Mouse (Mus musculus): ENCODE results near the gene Syde2. TPM values are rescaled to one million over a fixed set of nuclear protein-coding genes. Genes with fewer than 3 reads are reported as not detected.

The Syde2 gene
- polyA plus RNA-seq, 1 experiment: 3.8 TPM

DNA sequence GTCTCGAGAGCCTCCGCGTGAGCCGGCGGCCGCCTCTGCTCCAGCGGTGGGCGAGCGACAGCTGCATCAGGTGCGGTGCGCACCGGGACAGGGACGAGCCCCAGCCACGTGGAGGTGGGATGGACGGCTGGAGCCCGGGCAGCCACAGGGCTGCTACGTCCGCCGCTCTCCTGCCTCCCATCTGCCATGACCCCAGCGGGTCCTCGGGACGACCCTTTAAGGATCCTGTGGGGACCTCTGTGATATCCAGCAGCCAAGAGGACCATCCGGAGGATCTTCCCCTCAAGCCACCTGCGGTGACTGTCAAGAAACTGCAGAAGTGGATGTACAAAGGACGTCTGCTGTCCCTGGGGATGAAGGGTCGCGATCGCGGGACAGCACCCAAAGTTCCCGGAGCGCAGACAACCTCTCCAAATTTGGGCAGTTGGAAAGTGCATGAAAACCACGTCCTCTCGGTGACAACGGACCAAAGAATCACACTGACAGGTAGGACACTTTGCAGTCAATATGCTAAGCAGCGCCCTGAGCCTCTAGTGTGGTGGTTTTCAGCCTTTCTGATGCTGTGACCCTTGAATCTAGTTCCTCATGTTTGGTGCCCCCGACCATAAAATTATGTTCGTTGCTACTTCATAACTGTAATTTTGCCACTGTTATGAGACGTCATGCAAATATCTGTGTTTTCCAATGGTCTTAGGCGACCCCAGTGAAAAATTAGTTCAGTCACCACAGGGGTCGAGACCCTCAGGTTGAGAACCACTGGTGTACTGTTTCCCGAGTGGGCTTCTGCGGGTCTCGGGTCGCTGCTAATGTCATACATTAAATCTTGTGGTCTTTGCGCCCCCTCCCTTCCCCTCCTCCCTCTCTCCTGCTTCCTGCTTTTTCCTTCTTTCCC, 1.3 kb downstream of the Syde2 start:
- Histone ChIP-seq H3K4me1 (ENCODE audit: control insufficient read depth, insufficient read depth, insufficient read length, low read length) (peaks cover 7% of the 10 kb centered on the region; the same call in 1 of the 2 replicates), H3K36me3 (ENCODE audit: control insufficient read depth, insufficient read depth, low read length) (no peaks in the 10 kb centered on the region), H3K27ac (ENCODE audit: insufficient read depth, low read depth, low read length) (peak overlapping the region; percentile 89), H3K27me3 (ENCODE audit: control insufficient read depth, insufficient read depth, low read length) (no peaks in the 10 kb centered on the region), H3K4me3 (ENCODE audit: low read depth, low read length) (peak overlapping the region; percentile 79)
- WGBS: 1% methylated on average over 45 of the region's 45 CpGs
- TF ChIP-seq CTCF (IDR thresholded peaks at IDR 0.05; ENCODE audit: extremely low read depth, insufficient read length, insufficient replicate concordance, low read depth, low read length) (0 out of 2 replicates have a peak, but pooled peaks have one; percentile 6), POLR2A (IDR thresholded peaks at IDR 0.05; ENCODE audit: low read depth, low read length) (no peak)

DNA sequence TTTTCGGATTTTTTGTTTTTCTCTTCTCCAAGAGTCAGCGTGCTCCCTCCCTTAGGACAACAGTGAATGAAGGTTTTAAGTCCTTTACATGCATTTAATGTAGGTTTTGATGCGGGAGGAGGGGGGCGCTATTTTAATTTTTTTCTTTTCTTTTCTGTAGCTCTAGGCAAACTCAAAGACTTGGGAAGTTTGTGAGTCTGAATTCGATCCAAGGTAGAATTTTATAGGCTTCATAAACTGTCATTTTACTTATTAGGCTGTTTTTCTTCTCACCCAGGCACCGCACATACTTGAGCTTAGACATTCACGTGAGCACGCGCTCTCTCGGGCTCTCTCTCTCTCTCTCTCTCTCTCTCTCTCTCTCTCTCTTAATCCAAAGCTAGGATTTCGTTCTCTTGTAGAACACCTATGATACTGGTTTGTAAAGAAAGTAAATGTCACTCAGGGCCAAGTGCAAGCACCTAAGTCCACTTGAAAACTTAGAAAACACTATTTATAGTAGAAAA, 2.0 kb downstream of the Syde2 start:
- Histone ChIP-seq H3K36me3 (ENCODE audit: control insufficient read depth, insufficient read depth, low read length) (no peaks in the 10 kb centered on the region), H3K4me1 (ENCODE audit: control insufficient read depth, insufficient read depth, insufficient read length, low read length) (peaks cover 7% of the 10 kb centered on the region; the same call in 1 of the 2 replicates), H3K27ac (ENCODE audit: insufficient read depth, low read depth, low read length) (peak overlapping the region; percentile 89), H3K4me3 (ENCODE audit: low read depth, low read length) (peak overlapping the region; percentile 79), H3K27me3 (ENCODE audit: control insufficient read depth, insufficient read depth, low read length) (no peaks in the 10 kb centered on the region)
- no peak for TF ChIP-seq CTCF (IDR thresholded peaks at IDR 0.05; ENCODE audit: extremely low read depth, insufficient read length, insufficient replicate concordance, low read depth, low read length)
- 8% methylated on average over 11 of the region's 11 CpGs for WGBS

DNA sequence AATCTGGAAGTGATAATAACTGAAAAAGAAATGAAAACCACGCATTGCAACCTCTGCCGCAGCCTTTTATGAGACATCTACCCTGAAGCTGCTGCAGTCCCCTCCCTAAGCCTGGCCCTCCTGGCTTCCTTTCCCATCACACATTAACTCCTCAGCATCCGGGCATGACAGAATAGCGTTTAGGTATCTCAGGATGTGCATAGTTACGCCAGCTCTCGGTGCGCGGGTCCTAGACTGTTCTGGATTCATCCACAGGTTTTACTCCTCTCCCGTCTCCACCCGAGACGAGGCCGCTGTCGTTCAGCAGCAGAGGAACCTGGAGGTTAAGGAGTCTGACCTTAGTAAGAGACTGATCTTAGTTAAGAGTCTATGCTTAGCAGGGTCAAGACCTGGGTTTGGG, 3.5 kb downstream of the Syde2 start:
- Histone ChIP-seq H3K36me3 (ENCODE audit: control insufficient read depth, insufficient read depth, low read length) (0 out of 2 replicates have a peak, but pooled peaks cover 3% of the 10 kb centered on the region), H3K4me1 (ENCODE audit: control insufficient read depth, insufficient read depth, insufficient read length, low read length) (peaks cover 5% of the 10 kb centered on the region; the same call in 1 of the 2 replicates), H3K27ac (ENCODE audit: insufficient read depth, low read depth, low read length) (no peak overlapping the region), H3K4me3 (ENCODE audit: low read depth, low read length) (peak overlapping the region; percentile 52), H3K27me3 (ENCODE audit: control insufficient read depth, insufficient read depth, low read length) (no peaks in the 10 kb centered on the region)
- WGBS: 26% methylated on average over 13 of the region's 13 CpGs
- TF ChIP-seq CTCF (IDR thresholded peaks at IDR 0.05; ENCODE audit: extremely low read depth, insufficient read length, insufficient replicate concordance, low read depth, low read length): no peak
- no peak for TF ChIP-seq POLR2A (IDR thresholded peaks at IDR 0.05; ENCODE audit: low read depth, low read length)

DNA sequence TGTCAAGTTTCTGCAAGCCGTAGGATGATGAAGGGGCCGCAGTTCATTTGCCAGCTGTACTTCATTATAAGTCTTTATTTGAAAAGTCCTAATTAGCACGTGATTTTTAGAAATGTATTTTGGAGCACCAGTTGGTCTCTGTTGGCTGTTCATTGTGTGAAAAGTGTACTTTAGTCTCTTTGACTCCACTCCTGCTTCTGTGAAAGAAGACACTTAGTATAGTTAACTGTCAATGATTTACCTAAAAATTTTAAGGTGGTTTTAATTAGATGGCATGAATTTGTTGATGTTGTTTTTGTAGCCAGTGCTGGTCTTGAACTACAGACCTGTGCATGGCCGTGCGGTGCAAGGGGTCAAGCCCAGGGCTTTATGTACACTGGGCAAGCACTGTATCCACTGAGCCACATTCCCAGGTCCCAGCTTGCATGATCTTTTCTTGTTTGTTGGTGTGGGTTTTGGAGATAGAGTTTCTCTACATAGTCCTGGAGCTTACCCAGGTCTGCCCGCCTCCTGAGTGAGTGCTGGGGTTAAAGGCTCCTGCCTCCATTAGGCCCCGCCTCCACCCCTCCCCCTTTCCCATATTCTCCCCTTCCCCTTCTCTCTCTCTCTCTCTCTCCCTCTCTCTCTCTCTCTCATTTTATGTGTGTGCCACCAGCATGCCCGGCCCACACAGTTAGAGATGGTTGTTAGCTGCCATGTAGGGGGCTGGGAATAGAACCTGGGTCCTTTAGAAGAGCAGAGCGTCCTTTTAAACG, 4.5 kb downstream of the Syde2 start:
- no peak for TF ChIP-seq POLR2A (IDR thresholded peaks at IDR 0.05; ENCODE audit: low read depth, low read length)
- 34% methylated on average over 10 of the region's 10 CpGs for WGBS

DNA sequence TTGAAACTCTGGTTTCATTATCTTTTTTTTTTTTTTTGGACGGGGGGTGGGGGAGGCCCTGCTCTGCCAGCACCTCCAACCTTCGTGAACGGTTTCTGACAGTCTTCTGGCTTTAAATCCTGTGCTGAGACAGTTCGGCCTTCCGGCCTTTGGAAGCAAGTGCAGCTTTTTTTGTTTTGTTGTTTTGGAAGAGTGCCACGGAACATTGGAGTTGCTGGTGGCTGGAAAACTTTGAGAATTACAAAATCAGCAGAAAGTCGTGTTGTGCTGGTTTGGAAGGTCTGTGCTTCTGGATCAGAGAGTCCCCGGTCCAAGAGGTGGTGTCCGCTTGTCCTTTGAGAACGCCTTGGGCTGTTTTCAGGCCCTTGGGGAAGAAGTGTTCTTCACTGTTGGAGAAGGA, 5.1 kb downstream of the Syde2 start:
- WGBS: 34% methylated on average over 10 of the region's 10 CpGs
- H3K27me3 ChIP-seq (ENCODE audit: control insufficient read depth, insufficient read depth, low read length): no peaks in the 10 kb centered on the region
- TF ChIP-seq POLR2A (IDR thresholded peaks at IDR 0.05; ENCODE audit: low read depth, low read length): no peak
- TF ChIP-seq CTCF (IDR thresholded peaks at IDR 0.05; ENCODE audit: extremely low read depth, insufficient read length, insufficient replicate concordance, low read depth, low read length): no peak
- H3K36me3 ChIP-seq (ENCODE audit: control insufficient read depth, insufficient read depth, low read length): peaks cover 7% of the 10 kb centered on the region
- peak overlapping the region; percentile 23 for H3K4me3 ChIP-seq (ENCODE audit: low read depth, low read length)
- H3K4me1 ChIP-seq (ENCODE audit: control insufficient read depth, insufficient read depth, insufficient read length, low read length): peaks cover 5% of the 10 kb centered on the region; the same call in 1 of the 2 replicates
- 0 out of 2 replicates have a peak overlapping the region, but pooled peaks have one; percentile 14 for H3K27ac ChIP-seq (ENCODE audit: insufficient read depth, low read depth, low read length)

More for the DNA sequence above, 4.5 kb downstream of the Syde2 start:
- Histone ChIP-seq H3K4me3 (ENCODE audit: low read depth, low read length) (peak overlapping the region; percentile 23; the same call in 1 of the 2 replicates), H3K36me3 (ENCODE audit: control insufficient read depth, insufficient read depth, low read length) (peaks cover 5% of the 10 kb centered on the region; the same call in 1 of the 2 replicates), H3K27me3 (ENCODE audit: control insufficient read depth, insufficient read depth, low read length) (no peaks in the 10 kb centered on the region), H3K27ac (ENCODE audit: insufficient read depth, low read depth, low read length) (0 out of 2 replicates have a peak overlapping the region, but pooled peaks have one; percentile 14), H3K4me1 (ENCODE audit: control insufficient read depth, insufficient read depth, insufficient read length, low read length) (peaks cover 5% of the 10 kb centered on the region; the same call in 1 of the 2 replicates)

DNA sequence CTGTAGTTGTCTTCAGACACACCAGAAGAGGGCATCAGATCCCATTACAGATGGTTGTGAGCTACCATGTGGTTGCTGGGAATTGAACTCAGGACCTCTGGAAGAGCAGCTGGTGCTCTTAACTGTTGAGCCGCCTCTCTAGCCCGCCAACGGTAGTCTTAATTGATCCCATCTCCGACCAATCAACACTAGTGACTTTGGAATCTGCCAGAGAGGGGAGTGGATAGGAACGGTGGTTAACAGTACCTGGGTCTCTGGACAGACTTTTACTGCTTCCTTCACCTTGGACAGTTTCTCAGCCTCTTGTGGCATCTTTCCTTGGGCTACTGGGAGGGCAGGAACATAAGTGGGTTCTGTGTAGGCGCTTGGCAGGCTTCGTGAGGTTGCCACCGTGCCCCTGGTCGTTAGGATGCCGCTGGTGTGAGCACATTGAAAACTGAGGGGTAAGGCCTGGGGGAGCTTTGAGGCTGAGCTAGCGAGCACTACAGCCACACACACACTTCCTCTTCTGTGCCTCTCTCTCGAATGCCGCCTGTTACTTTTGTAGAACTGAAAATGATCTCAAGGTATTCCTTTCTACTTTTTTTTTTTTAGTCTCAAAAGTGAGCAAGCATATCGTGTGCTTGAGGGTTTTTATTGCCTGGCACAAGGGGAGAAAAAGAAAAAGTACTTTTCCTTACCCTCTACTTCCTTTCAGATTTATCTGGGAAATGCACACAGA, 6.0 kb downstream of the Syde2 start:
- H3K36me3 ChIP-seq (ENCODE audit: control insufficient read depth, insufficient read depth, low read length): peaks cover 10% of the 10 kb centered on the region
- H3K4me3 ChIP-seq (ENCODE audit: low read depth, low read length): no peak overlapping the region
- peaks cover 5% of the 10 kb centered on the region; the same call in 1 of the 2 replicates for H3K4me1 ChIP-seq (ENCODE audit: control insufficient read depth, insufficient read depth, insufficient read length, low read length)
- TF ChIP-seq CTCF (IDR thresholded peaks at IDR 0.05; ENCODE audit: extremely low read depth, insufficient read length, insufficient replicate concordance, low read depth, low read length) (no peak), POLR2A (IDR thresholded peaks at IDR 0.05; ENCODE audit: low read depth, low read length) (no peak)
- H3K27ac ChIP-seq (ENCODE audit: insufficient read depth, low read depth, low read length): no peak overlapping the region
- no peaks in the 10 kb centered on the region for H3K27me3 ChIP-seq (ENCODE audit: control insufficient read depth, insufficient read depth, low read length)
- WGBS: 37% methylated on average over 14 of the region's 14 CpGs

Measured in small intestine, adult 2 months (tissue).